Mouse (Mus musculus): Measurements from ENCODE around the gene Zfp354a. TPM values are rescaled to one million over a fixed set of nuclear protein-coding genes. Genes with fewer than 3 reads are reported as not detected.

Gene Zfp354a
- total RNA-seq, 1 experiment from 2014 or later = 1.7 TPM

DNA sequence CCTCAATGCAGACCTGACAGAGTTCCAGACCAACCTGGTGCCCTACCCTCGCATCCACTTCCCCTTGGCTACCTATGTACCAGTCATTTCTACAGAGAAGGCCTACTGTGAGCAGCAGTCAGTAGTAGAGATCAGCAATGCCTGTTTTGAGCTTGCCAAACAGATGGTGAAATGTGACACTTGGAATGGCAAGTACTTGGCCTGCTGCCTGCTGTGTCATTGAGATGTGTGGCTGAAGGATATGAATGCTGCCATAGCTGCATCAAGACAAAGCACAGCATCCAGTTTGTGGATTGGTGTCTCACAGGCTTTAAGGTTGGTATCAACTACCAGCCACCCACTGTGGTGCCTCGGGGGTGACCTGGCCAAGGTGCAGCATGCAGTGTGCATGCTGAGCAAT lies 48.2 kb downstream of the Zfp354a start:
- no peak for ATAC-seq (replicated peaks in 1 of 2; ENCODE audit: insufficient read depth in 1 of 2, low FRiP score in 2 of 2, low TSS enrichment in 1 of 2, low read depth in 1 of 2, poor library complexity in 2 of 2, severe bottlenecking in 2 of 2)

DNA sequence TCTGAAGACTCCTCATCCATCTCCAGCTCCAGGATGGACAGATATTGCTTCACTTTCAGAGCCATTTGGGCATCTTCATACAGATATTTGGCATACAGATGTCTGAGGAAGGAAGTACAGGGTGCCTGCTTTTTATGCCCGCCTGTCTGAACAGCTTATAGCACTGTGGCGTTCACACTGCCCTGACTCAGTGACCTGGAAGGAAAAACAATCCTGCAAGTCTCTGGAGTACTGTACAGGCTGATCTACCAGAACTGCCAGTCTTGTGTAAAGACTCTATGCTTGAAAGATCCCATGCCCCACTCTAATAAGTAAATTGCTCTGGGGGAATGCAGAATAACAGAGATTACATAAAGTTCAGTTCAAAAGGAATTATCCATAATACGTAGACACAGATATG lies 51.6 kb downstream of the Zfp354a start:
- no peak for ATAC-seq (replicated peaks in 1 of 2; ENCODE audit: insufficient read depth in 1 of 2, low FRiP score in 2 of 2, low TSS enrichment in 1 of 2, low read depth in 1 of 2, poor library complexity in 2 of 2, severe bottlenecking in 2 of 2)

Other genes with a start within 250 kb of the Zfp354a start
- 6.2 and 6.4 TPM in 2 replicates for gene Zfp354c, start 231.5 kb upstream of the Zfp354a start, total RNA-seq (2017)
- gene Zfp879, start 217.7 kb upstream of the Zfp354a start, total RNA-seq (2017) = 1.6 and 1.7 TPM in 2 replicates
- gene Grm6, start 208.6 kb upstream of the Zfp354a start, total RNA-seq (2017) = 0.25 TPM in 1 of 2 replicates, not detected in the other
- not detected in 2 replicates for gene Zfp454, start 171.6 kb upstream of the Zfp354a start, total RNA-seq (2017)
- 5.2 and 11.4 TPM in 2 replicates for gene Zfp2, start 143.1 kb upstream of the Zfp354a start, total RNA-seq (2017)
- gene Zfp354b, start 127.6 kb upstream of the Zfp354a start, total RNA-seq (2017) = 0.50 and 0.63 TPM in 2 replicates
- gene 4933414I15Rik, start 115.5 kb upstream of the Zfp354a start, total RNA-seq (2017) = not detected in 2 replicates
- not detected in 2 replicates for gene Prop1, start 105.5 kb upstream of the Zfp354a start, total RNA-seq (2017)
- not detected in 2 replicates for gene Olfr1378, start 92.7 kb upstream of the Zfp354a start, total RNA-seq (2017)
- gene Olfr1377, start 77.3 kb upstream of the Zfp354a start, total RNA-seq (2017) = not detected in 2 replicates
- not detected in 2 replicates for gene Olfr51, start 55.7 kb upstream of the Zfp354a start, total RNA-seq (2017)
- gene Olfr54, start 45.0 kb upstream of the Zfp354a start, total RNA-seq (2017) = not detected in 2 replicates
- not detected in 2 replicates for gene Olfr1375, start 11.1 kb upstream of the Zfp354a start, total RNA-seq (2017)
- not detected in 2 replicates for gene Gm12569, start 161.2 kb downstream of the Zfp354a start, total RNA-seq (2017)
- 279 and 280 TPM in 2 replicates for gene Clk4, start 202.5 kb downstream of the Zfp354a start, total RNA-seq (2017)
- gene BC049762, start 203.8 kb downstream of the Zfp354a start, total RNA-seq (2017) = not detected in 2 replicates
- 0.06 and 0.25 TPM in 2 replicates for gene Col23a1, start 230.7 kb downstream of the Zfp354a start, total RNA-seq (2017)